Mouse (Mus musculus): ENCODE measurements at regions not wholly inside any gene's neighbourhood (a gene's known extent, or its start where the extent isn't known, plus 50 kb on each side); places are given as distances from the start of the nearest gene placed in this dataset.

- no peak for DNase-seq (ENCODE audit: low read depth, low spot score)
Observed at GRCm38 (mm10) chr14:72853104-72853503, 143.3 kb upstream of the Fndc3a start.

- no peak for DNase-seq (ENCODE audit: low read depth, low spot score)
Observed at GRCm38 (mm10) chr14:72850884-72851283, 141.1 kb upstream of the Fndc3a start.

GRCm38 (mm10) chr14:72848271-72848955, 138.6 kb upstream of the Fndc3a start:
- DNase-seq (ENCODE audit: low read depth, low spot score) = no peak

- no peak for DNase-seq (ENCODE audit: low read depth, low spot score)
Observed at GRCm38 (mm10) chr14:72847466-72847865, 137.7 kb upstream of the Fndc3a start.

- DNase-seq (ENCODE audit: low read depth, low spot score) = peak; percentile 22
Observed at GRCm38 (mm10) chr14:72845621-72846440, 136.0 kb upstream of the Fndc3a start.

- no peak for DNase-seq (ENCODE audit: low read depth, low spot score)
Observed at GRCm38 (mm10) chr14:72844753-72845369, 135.1 kb upstream of the Fndc3a start.

- no peak for DNase-seq (ENCODE audit: low read depth, low spot score)
Observed at GRCm38 (mm10) chr14:72841753-72842152, 131.9 kb upstream of the Fndc3a start.

- DNase-seq (ENCODE audit: low read depth, low spot score) = no peak
Observed at GRCm38 (mm10) chr14:72835158-72835557, 125.4 kb upstream of the Fndc3a start.

- no peak for DNase-seq (ENCODE audit: low read depth, low spot score)
Observed at GRCm38 (mm10) chr14:72829261-72829660, 119.5 kb upstream of the Fndc3a start.

GRCm38 (mm10) chr14:72825549-72825948, 115.7 kb upstream of the Fndc3a start:
- DNase-seq (ENCODE audit: low read depth, low spot score) = no peak

GRCm38 (mm10) chr14:72822231-72822615, 112.4 kb upstream of the Fndc3a start:
- no peak for DNase-seq (ENCODE audit: low read depth, low spot score)

- DNase-seq (ENCODE audit: low read depth, low spot score) = no peak
Observed at GRCm38 (mm10) chr14:72821517-72822230, 111.9 kb upstream of the Fndc3a start.

GRCm38 (mm10) chr14:72819037-72819436, 109.2 kb upstream of the Fndc3a start:
- DNase-seq (ENCODE audit: low read depth, low spot score) = no peak

GRCm38 (mm10) chr14:72817764-72818163, 108.0 kb upstream of the Fndc3a start:
- no peak for DNase-seq (ENCODE audit: low read depth, low spot score)

- DNase-seq (ENCODE audit: low read depth, low spot score) = no peak
Observed at GRCm38 (mm10) chr14:72816847-72817246, 107.0 kb upstream of the Fndc3a start.

GRCm38 (mm10) chr14:72809138-72809537, 99.3 kb upstream of the Fndc3a start:
- DNase-seq (ENCODE audit: low read depth, low spot score) = no peak

- no peak for DNase-seq (ENCODE audit: low read depth, low spot score)
Observed at GRCm38 (mm10) chr14:72807947-72808346, 98.1 kb upstream of the Fndc3a start.

- no peak for DNase-seq (ENCODE audit: low read depth, low spot score)
Observed at GRCm38 (mm10) chr14:72807286-72807685, 97.5 kb upstream of the Fndc3a start.

GRCm38 (mm10) chr14:72806598-72806997, 96.8 kb upstream of the Fndc3a start:
- DNase-seq (ENCODE audit: low read depth, low spot score) = no peak

GRCm38 (mm10) chr14:72803579-72803978, 93.8 kb upstream of the Fndc3a start:
- DNase-seq (ENCODE audit: low read depth, low spot score) = no peak

GRCm38 (mm10) chr14:72790654-72791053, 80.9 kb upstream of the Fndc3a start:
- DNase-seq (ENCODE audit: low read depth, low spot score) = no peak

- DNase-seq (ENCODE audit: low read depth, low spot score) = no peak
Observed at GRCm38 (mm10) chr14:72786929-72787328, 77.1 kb upstream of the Fndc3a start.
